Mouse (Mus musculus) gastrocnemius, postnatal 14 days (tissue): ENCODE results near the gene Cd63. TPM values are rescaled to one million over a fixed set of nuclear protein-coding genes. Genes with fewer than 3 reads are reported as not detected.
A peak's percentile ranks its signal among the peaks of the same experiment; 100 is the strongest.

Source experiments
- DNase-seq: peaks from one replicate; pipeline ENCODE4 v3.0.0; 2021; ENCODE audit warnings: mixed read lengths
- intact Hi-C: fragments of 180-260 bp; cut with DNase I; formaldehyde crosslinking; loops from one replicate; pipeline ENCODE4 v1.15.1; 2025; ENCODE audit warnings: low total_unique reads
- long read RNA-seq, 2 experiments: library from polyadenylated mRNA; stranded (forward); transcript quantifications; one replicate each; pipeline ENCODE4 v2.0.0; 2021
- total RNA-seq, 2 experiments: library from RNA; stranded (reverse); gene quantifications; 2 replicates each; pipeline ENCODE4 v1.2.3; 2021

The Cd63 gene
- total RNA-seq: 100 to 1,000 TPM; 121 to 151 TPM
- long read RNA-seq, experiment 1, transcript Cd63-201 (8 exons, 1,063 nt): major isoform, 80 of 86 reads
- long read RNA-seq, experiment 1, partial matches to known transcripts: 4 of 86 reads
- long read RNA-seq, experiment 1, other reads (novel, unspliced or antisense): 1 of 86 reads
- long read RNA-seq, experiment 2, transcript Cd63-201 (8 exons, 1,063 nt): major isoform, 84 of 89 reads
- long read RNA-seq, experiment 2, partial matches to known transcripts: 3 of 89 reads
- long read RNA-seq, experiment 2, other reads (novel, unspliced or antisense): 1 of 89 reads

DNA sequence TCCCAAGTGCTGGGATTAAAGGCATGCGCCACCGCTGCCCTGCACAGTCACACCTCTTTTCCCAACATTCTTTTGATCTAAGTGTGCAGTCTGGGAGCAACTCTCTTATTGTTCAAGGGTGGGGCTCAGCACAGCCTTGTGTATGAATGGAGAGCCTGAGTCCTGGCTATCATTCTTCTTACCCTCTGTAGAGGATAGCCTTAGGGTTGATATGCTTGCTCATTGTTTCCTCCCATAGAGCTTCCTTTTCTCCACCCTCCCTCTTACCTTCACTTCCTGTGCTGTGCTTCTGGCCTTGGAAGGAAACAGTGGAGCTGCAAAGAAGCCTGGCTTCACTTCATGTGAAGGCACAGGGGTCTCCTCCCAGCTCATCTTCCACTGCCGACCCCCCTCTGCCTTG is at the start of gene Cd63:
Cd63 (plus strand) TSS at position 292 of the 400 bp plus-strand sequence.
- no peak for DNase-seq
- intact Hi-C loops: no loop called here

DNA sequence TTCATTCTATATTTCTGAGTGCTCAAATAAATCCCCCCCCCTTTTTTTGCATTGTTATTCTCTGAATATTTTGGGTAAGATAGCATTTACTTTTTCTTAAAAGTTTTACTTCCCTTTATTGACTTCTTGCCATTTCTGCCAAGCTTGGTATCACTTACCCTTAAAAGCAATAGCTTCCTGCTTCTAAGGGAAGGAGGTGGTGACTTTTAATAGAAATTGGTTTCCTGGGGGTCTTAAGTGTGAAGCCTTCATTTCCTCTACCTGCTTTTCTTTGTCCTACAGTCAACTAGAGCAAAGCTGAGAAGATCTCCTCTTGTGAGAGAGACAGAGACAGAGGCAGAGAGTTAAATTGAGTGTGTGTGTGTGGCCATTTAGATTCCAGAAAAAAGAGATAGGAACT is 39.6 kb upstream of the Cd63 start:
- DNase-seq: no peak
- intact Hi-C loops: loop anchor here (5.0 kb wide), 1 partner anchor 1204 kb away; no protein-coding TSS in a partner anchor

DNA sequence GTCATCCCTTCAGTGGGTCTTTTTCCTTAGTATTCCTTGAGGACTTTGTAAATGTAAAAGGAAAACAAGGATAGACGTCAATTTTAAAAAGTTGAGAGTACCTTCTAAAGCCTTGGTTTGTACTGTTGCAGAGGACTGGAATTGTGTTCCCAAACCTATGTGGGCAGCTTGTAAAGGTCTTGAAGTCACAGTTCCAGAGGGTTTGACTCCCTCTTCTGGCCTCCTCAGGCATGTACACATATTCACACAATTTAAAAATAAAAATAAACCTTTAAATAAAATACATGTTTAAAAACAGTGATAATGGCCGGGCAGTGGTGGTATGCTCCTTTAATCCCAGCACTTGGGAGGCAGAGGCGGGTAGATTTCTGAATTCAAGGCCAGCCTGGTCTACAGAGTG is 34.7 kb upstream of the Cd63 start:
- intact Hi-C loops: no loop called here
- DNase-seq: no peak

DNA sequence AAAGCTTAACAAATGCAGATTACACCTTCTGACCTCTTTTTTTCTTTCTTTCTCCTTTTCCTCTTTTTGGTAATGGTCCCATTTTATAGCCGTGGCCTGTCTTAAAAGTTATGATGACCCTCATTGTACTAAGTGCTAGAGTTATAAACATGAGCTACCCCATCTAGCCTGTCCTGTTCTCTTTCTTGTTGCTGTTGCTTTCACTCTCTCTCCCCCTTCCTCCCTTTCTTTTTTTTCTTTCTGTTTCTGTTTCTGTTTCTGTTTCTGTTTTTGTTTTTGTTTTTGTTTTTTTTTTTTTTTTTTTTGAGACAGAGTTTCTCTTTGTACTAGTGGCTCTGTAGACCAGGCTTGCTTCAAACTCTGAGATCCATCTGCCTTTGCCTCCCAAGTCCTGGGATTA is 34.3 kb upstream of the Cd63 start:
- intact Hi-C loops: no loop called here
- DNase-seq: no peak

DNA sequence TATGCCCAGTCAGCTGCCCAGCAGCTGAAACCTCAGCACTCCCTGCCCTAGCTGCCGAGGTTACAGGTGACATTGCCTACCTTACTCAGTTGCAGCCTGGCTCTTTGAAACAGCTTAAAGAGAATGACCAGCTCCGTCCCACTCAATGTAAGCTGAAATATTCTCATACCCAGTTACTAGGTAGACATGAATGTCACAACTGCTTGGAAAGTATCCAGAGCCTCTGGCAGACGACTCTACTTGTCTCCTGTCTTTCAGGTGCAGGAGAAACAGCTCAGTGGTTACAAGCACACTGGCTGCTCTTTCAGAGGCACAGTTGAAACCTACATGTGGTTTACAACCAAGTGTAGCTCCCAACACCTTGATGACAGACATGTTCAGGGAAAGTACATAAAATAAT is 30.4 kb upstream of the Cd63 start:
- intact Hi-C loops: no loop called here
- no peak for DNase-seq

DNA sequence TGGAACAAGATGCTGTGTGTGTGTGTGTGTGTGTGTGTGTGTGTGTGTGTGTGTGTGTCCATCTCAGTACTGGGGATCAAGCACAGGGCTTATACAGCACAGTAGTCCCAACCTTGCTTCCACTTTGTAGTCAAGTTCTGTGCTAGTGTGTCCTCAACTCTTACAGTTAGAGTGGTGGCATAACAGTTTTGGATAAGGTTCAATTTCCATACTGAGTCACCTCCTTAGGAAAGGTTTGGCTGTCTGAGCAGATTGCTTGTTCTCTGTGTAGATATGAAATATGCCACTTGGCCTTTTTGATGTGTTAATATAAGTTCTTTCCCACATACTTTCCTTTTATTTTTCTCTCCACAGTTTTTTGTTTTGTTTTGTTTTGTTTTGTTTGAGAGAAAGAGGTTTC is 22.5 kb upstream of the Cd63 start:
- DNase-seq: no peak
- intact Hi-C loops: no loop called here

DNA sequence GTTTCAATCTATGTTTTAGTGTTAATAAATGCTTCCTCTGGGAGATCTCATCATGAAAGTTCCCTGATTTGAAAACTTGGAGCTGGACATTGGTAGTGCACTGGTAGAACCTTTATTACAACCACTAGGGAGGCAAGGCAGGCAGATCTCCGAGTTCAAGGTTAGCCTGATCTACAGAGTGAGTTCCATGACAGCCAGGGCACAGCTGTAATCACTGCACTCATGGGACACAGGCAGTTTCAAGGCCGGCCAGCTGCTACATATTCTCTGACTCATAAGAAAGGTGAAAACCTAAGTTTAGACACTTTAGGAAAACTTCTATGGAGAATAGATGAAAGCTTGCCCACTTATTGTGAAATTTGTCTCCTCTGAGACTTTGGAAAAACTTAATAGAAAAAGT is 22.0 kb upstream of the Cd63 start:
- intact Hi-C loops: no loop called here
- DNase-seq: no peak

DNA sequence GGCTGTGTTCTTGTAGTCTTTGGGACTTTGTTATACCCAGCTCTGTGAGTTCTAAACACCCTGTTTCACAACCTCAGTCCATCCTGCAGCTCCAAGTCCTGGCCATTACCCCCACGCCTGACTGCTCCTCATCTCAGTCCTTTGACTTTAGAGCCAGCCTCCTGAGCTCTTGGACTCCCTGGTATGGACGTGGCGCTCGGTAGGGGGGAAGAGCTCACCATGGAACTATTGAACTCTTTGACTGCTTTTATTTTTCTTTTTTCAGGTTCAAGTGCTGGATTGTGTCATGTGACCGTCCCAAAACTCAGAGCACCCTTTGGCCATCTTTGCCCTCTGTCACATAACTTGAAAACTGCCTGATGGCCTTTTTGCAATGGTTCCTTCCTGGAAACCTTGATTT is 18.7 kb upstream of the Cd63 start:
- intact Hi-C loops: no loop called here
- no peak for DNase-seq

DNA sequence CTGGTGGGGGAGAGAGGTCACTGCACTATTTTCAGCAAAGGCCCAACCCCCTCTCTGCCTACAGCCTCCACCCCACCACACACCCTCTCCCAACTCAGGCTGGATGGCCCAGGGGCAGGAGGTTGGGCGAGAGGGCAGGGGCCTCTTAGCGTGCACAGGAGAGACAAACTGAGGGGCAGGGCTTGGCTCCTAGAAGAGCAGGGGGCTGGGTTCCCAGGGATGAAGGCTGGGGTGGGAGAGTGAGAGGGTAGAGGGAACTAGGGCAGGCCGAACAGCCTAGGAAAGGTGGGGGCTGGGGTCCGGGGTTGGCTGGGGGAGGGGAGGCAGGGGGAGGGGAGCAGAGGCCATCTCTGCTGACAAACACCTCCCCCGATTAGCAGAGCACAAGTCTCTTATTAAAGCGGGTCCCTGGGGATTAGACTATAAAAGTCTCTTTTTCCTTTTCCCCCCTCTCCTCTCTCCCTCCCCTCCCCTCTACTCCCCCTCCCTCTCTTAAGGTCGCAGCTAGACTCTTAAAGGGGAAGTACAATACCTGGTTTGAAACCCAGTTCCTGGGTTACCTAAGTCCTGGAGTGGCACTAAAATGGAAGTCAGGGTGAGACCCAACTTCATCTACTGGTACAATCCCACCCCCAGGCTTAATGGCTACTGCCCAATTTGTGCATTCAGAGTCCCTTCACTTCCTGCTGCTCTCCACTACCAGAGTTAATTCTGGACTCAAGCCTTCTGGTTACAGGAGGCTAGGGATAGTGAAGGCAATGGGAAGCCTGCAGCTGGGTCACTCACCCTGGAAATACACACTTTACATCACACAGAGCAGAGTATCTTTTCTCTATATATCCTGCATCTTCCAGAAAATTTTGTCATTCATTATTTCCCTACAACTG is 11.6 kb upstream of the Cd63 start:
- no peak for DNase-seq
- intact Hi-C loops: no loop called here

DNA sequence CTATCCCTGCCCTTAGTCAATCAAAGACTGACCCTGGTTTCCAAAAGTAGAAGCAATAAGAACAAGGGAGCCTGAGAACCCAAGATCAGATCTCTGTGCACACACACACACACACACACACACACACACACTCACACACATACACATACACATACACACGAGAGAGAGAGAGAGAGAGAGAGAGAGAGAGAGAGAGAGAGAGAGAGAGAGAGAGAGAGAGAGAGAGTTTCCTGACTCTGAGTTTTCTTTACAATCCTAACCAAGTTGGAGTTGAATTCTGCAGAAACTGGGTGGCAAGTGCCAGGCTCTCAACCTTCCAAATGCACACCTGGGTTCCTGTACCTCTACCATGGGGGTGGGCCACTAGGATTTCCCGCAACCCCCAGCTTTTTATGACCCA is 10.9 kb upstream of the Cd63 start:
- DNase-seq: no peak
- intact Hi-C loops: loop anchor here (5.0 kb wide), 2 partner anchors 43 to 158 kb away; no protein-coding TSS in a partner anchor

DNA sequence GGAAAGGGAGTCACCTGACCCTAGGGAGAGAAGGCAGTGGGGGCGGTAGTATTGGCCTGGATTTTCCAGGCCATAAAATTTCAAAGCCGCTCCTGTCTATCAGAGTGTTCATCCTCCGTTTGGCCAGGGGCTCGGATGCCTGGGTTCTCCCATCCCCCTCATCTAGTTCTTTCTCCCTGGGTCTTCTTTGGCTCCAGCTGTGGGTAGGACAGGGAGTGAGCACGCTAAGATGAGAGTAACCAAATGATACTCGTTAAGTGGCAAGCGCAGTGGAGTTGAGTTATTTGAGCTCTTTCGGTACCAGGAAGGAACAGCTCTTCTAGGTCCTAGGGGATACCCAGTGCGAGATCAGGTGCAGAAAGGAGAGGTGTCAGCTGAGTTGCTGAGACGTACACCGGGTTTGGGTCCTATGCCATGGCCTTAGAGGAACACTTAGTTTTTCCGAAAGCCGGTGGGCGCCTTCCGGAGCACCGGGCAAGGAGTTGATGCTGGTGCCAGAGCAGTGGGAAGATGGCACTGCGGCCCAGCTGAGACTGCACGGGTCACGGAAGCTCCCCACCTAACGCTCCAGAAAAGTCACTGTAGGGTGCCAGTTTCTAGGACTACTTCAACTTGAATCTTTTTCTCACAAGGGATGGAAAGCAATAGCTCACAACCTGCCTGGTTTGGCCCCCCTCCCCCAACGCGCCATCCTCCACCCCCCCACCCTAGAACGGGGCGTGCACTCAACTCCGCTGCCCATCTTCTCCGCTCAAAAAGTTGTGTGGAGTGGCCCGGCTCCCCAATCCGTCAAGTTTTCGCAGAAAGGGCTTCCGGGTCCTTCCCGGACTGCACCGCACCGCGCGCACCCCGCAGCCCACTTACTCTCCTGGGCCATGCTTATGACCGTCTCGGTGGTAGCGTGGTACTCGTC is 10.2 kb upstream of the Cd63 start:
- intact Hi-C loops: loop anchor here (5.0 kb wide), 2 partner anchors 43 to 158 kb away; no protein-coding TSS in a partner anchor
- no peak for DNase-seq

DNA sequence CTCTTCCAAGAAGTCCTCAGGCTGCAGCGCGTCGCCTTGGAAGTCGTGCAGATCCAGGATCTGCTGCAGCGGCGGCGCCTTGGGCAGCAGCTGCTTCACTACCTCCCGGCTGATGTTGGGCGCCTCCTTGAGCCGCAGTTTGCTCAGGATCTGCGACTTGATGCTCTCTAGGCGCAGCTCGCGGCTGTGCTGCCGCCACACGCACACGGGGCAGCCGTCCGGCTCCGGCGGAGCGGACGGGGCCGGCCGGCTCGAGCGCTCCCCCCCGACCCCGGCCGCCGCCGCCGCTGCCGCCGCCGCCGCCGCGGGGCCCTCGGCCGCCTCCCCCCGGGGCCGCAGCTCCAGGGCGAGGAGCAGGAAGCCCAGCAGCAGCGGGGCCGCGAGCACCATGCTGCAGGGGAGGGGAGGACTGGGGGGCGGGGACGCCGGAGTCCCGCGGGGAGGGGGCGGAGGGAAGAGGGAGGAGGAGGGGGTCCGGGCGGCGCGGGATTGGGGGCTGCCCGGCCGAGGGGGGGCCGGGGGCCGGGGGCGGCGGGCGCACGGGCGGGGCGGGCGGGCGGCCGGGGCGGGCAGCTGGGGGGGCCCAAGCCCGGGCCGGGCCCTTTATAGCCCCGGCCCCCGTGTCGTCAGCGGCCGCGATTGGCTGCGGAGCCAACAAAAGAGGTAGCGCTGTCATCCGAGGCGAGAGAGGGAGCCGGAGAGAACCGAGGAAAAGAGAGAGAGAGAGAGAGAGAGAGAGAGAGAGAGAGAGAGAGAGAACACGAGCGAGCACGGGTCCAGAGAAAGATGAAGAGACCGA is 9.3 kb upstream of the Cd63 start, which contains the start of gene Gdf11:
Gdf11 (minus strand) TSS at position 423 of the 799 bp plus-strand sequence.
- intact Hi-C loops: loop anchor here (5.0 kb wide), 2 partner anchors 44 to 159 kb away; no protein-coding TSS in a partner anchor
- peak; percentile 65 for DNase-seq

DNA sequence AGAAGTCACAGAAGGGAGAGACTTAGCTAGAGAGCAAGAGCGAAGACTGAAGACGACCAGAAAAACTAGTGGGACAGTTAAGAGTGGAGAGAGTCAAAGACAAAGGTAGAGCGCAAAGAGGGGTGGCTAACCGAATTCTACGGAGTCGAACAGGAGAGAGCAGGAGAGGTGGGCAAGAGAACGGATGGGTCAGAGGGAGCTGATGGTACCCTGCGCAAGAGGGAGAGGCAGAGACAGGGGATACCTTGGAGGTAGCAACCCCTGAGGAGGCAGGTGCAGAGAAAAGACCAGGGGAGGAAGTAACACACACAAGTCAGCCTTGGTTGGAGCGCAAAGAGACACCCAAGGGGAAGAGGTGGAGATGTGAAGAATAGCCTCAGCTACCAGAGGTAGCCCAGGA is 8.5 kb upstream of the Cd63 start:
- intact Hi-C loops: loop anchor here (5.0 kb wide), 2 partner anchors 45 to 160 kb away; no protein-coding TSS in a partner anchor
- DNase-seq: no peak

DNA sequence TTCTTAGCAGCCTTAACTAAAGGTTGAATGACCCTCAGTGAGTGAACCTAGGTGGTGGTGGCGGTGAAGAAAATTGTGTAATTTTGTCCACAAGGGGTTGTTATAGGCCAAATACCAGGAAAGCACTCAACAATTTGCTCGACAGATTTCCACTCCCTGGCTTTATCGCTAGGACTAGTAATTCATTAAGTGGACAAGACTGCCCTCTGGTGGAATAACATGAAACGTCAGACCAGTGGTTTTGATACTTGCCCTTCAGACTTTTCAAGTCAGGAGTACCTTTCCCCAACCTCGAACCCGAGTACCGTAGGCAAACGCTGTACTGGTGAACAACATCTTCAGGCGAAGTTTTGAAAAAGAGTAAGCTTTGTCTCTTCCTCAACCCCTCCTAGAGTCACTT is 5.4 kb upstream of the Cd63 start:
- peak; percentile 48 for DNase-seq
- intact Hi-C loops: no loop called here

DNA sequence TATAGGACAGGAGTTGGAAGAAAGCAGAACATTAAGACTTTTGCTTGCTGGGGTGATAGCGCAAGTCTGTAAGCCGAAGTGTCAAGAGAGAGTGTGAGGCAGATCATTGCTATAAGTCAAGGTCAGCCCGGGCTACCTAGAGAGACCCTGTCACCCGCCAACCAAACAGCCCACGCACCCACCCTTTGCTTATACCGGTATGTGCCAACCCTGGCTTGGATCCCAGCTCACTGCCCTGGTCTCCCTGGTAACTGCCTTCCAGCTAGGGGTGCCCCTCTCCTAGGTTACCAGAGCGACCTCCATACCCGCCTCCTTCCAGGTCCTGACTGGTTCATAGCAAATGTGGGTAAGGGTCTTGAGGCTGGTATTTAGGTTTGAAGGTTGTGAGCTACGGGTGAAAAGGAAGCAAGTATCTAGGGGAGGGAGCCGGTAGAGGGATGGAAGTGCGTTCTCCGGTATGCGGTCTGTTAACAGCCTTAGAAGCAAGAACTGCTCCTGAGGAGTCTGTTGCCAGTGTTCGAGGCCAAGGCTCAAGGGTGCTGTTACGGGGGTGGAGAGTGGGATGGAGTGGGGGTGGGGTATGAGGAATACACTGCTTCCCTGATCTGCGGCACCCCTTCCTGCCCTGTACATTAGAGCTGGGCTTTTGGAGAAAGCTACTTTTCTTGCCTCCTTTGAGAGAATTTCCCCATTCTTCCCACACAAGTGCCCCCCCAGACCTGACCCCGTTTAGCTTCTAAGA is 4.7 kb upstream of the Cd63 start:
- intact Hi-C loops: no loop called here
- no peak for DNase-seq

DNA sequence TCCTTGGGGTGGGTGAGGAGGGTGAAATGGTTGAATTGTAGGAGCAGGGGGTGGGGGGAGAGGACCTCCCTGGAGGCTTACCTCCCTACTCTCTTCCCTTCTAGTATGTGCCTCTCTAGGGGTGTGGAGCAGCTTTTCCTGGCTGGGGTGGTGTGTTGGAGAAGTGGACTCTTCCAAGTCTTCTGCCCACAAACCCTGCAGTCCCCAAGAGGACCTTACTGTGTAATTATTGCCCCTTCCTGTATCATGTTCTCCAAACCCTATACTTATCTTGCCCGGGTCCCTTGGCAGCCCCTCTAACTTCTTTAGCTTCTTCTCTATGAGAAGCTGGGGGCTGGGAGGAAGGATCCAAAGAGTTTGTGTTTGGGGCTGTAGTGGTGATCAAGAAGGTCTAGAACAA is 4.0 kb upstream of the Cd63 start:
- intact Hi-C loops: no loop called here
- DNase-seq: no peak

DNA sequence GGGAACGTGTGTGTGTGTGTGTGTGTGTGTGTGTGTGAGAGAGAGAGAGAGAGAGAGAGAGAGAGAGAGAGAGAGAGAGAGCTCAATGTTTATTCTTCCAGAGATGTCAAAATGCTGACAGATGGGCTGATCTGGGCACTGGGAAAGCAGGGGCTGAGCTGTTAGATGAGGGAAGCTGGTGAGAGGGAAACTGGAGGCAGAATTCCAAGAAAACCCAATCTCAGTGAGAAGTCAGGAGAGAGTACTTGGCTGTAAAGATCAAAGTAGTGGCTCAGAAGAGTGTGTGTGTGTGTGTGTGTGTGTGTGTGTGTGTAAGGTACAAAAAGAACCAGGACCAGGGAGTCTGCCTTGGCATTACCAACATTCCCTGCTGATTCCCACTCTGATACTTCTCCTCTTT is 3.3 kb upstream of the Cd63 start:
- intact Hi-C loops: no loop called here
- no peak for DNase-seq
